Mouse (Mus musculus) left cerebral cortex, postnatal 14 days (tissue): ENCODE results near the gene Rer1. TPM values are rescaled to one million over a fixed set of nuclear protein-coding genes. Genes with fewer than 3 reads are reported as not detected.

Experiments used
- DNase-seq, 2 experiments: peaks; one replicate each; pipeline ENCODE4 v3.0.0; 2021 to 2022; ENCODE audit warnings: low spot score in 2 of 2, mixed read lengths in 1 of 2
- intact Hi-C: fragments of 180-260 bp; cut with DNase I; formaldehyde crosslinking; loops from one replicate; pipeline ENCODE4 v1.15.1; 2025
- long read RNA-seq, 2 experiments: library from polyadenylated mRNA; stranded (forward); transcript quantifications; one replicate each; pipeline ENCODE4 v2.0.0; 2021
- total RNA-seq, 2 experiments: library from RNA; stranded (reverse); gene quantifications; 2 replicates each; pipeline ENCODE4 v1.2.3; 2021

Gene Rer1
- total RNA-seq, result 10 to 100 TPM; 65.5 to 67.8 TPM
- long read RNA-seq, experiment 1, transcript Rer1-203 (8 exons, 1,803 nt), result minor isoform, 18 of 154 reads
- long read RNA-seq, experiment 1, transcript Rer1-201 (7 exons, 1,596 nt), result major isoform, 120 of 154 reads
- long read RNA-seq, experiment 1, partial matches to known transcripts, result 4 of 154 reads
- long read RNA-seq, experiment 1, other reads (novel, unspliced or antisense), result 12 of 154 reads
- long read RNA-seq, experiment 2, transcript Rer1-203 (8 exons, 1,803 nt), result minor isoform, 10 of 127 reads
- long read RNA-seq, experiment 2, transcript Rer1-201 (7 exons, 1,596 nt), result major isoform, 106 of 127 reads
- long read RNA-seq, experiment 2, partial matches to known transcripts, result 7 of 127 reads
- long read RNA-seq, experiment 2, other reads (novel, unspliced or antisense), result 4 of 127 reads

DNA sequence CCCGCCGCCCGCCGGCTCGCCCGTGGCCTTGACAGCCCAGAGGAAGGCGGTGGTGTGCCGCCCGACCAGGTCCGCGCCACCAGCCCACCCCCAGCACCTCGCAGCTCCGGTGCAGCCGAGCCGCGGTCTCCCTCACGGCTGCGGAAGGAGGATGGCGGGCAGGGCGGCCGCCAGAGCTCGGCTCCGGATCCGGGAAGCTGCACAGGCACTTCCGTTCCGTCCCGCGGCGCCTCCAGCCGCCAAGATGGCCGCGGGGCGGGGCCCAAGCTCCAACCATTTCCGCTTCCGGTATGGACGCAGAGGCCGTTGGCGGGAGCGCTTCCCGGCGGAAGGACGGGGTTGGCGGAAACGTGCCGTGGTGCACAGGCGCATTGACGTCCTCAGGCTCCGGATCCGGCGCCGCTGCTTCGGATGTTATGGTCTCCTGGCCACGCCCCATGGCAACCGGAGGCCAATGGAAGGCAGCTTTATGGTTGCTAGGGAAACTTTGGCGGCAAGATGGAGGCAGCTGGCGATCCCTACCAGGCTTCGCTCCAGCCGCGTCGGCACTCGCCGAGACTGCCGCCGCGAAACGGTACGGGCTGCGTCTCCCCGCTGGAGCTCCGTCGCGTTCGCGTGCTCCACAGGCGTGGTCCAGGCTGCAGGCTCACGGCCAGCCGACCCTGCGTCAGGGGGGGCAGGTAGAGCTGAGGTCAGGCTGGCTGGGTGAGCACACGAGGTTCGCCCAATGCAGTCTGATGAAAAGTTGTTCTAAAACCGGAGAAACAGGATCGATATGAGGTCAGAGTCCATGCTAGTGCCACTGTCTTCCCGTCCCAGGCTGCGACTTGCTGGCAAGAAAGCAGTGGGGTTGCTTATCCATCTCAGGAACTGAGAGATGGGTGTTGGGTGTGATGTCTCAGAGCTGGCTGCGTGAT lies at the start of gene Rer1, which contains the start of gene Morn1:
Rer1 (minus strand) TSS at position 275 of the 917 bp plus-strand sequence.
Morn1 (plus strand) TSS at position 470 of the 917 bp plus-strand sequence.
- intact Hi-C loops, result no loop called here
- peak; percentile 100 for DNase-seq

- no peak for DNase-seq
- intact Hi-C loops, result no loop called here
Measured at GRCm38 (mm10) chr4:155134686-155135172, 48.5 kb upstream of the Rer1 start.

DNA sequence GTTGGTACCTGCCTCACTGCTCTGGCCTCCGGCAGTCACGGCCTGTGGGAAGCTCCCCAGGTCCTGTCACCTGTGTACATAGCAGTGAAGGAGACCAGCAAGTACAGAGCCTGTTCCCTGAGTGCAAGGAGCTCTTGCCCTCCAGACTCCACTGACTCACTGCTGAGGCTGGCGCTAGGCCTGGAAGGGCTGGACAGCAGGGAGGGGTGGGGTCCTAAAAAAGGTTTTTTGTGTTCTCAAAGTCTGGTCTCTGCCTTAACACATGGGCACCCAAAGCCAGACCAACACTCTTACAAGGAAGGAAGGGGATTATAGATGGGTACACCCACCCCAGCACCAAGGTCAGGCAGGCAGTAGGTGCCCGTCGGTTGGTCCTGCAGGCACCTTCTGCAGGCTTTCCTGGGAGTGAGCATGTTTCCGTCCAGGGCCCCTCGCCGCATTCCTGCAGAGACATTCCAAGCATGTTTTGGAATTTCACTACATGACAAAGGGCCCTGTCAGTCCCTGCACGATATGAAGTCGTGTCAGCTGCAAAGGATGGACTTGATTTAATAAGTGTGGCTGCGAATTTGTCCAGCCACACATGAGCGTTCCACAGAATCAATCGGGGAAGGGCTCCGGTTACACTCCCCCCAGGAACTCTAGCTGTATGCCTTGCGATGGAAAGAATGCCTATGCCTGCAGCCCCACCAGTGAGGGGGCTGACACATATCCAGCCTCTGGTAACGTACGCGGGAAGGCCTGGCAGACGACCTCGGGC lies 47.7 kb upstream of the Rer1 start:
- DNase-seq, result no peak
- intact Hi-C loops, result no loop called here

GRCm38 (mm10) chr4:155133188-155133587 lies 47.0 kb upstream of the Rer1 start:
- no peak for DNase-seq
- intact Hi-C loops, result no loop called here

DNA sequence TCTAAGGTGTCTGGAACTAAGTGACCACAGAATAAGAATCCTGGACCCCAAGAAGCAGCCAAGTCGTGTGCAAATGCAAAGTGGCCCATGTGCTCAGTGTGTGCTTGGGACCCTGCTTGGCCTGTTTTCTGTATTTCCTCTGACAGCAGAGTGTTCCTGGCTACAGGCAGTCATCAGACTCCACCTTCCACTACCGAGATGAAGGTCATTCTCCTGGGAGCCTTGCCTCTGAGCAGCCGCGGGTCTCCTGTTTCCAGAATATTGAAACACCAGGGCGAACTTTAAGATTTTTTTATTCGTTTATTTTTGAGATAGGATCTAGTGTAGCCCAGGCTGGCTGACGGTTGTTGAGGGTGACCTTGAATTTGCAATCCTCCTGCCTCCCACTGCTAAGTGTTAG lies 44.4 kb upstream of the Rer1 start:
- intact Hi-C loops, result no loop called here
- no peak for DNase-seq

- DNase-seq, result peak; percentile 91 to 93
- intact Hi-C loops, result no loop called here
Measured at GRCm38 (mm10) chr4:155129996-155130395, 43.8 kb upstream of the Rer1 start.

GRCm38 (mm10) chr4:155129132-155129917 lies 43.1 kb upstream of the Rer1 start:
- intact Hi-C loops, result no loop called here
- peak in 1 of 2 experiments; percentile 14 for DNase-seq

DNA sequence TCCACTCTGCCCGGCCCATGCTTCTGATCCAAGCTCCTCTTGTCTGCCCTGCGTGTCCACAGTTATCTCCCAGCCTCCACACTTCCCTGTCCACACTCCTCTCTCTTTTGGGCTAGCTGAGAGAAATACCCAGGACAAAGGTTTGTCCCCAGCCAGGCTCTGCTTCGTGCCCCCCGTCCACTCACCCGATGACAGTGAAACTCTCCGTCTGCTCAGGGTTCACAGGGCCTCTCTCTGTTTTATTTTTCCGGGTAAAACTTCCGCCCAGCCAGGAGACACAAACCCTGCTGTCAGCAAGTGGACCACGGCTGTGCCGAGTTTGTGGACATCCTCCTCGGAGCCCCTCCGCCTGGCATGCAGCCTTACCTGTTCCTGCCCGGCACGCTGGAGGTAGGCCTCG lies 42.2 kb upstream of the Rer1 start:
- no peak for DNase-seq
- intact Hi-C loops, result no loop called here

DNA sequence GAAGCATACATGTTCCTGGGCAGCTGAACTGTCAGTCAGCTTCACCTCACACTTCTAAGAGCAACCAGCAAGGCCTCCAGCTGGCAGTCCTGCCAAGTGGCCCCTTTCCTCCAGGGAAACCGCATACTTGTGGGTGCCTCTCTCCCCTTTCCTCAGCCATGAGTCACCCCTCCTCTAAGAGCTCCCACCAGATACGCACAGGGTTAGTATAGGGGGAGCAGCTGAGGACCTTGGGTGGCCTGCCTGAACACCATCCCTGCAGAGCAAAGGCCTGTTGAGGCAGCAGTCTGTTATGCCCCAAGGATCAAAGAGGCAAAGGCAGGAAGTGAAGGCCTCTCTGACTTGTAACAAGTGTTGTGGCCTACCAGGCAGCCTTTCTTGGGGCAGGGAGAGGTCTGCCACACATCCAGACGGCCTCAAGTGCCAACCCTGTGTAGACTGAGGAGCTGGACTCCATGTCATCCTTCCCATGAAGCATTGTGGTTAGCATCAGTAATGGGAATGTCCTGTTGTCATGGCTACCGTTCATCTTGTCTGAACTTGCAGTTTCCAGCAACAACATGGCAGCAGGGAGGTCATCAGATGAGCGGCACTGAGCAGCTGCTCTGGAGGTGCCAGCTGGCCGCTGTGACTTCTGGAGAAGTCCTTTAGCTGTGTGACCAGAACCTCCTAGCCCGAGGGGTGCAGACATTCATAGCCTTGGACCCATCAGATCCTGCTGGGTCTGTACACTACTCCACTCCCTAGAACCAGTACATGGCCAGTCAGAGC lies 40.6 kb upstream of the Rer1 start:
- DNase-seq, result no peak
- intact Hi-C loops, result no loop called here

- intact Hi-C loops, result no loop called here
- no peak for DNase-seq
Measured at GRCm38 (mm10) chr4:155126194-155126593, 40.0 kb upstream of the Rer1 start.

DNA sequence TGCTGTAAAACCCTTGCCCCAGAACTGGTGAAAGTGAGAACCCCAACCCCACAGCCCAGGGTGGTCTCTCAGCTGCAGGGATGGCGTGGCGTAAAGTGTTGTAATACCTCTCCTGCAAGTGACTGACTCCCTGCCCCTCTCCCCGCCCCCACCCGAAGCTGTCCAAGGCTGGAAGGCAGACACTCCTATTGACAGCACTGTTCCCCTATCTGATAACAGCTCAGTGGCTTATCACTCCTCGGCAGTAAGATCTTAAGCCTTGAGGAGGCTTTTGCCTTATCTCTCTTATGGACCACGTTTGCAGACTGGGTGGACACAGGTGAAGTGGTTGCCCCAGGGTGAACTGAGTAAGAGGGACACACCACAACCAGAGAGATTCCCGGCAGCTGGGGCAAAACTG lies 39.1 kb upstream of the Rer1 start:
- intact Hi-C loops, result no loop called here
- no peak for DNase-seq

DNA sequence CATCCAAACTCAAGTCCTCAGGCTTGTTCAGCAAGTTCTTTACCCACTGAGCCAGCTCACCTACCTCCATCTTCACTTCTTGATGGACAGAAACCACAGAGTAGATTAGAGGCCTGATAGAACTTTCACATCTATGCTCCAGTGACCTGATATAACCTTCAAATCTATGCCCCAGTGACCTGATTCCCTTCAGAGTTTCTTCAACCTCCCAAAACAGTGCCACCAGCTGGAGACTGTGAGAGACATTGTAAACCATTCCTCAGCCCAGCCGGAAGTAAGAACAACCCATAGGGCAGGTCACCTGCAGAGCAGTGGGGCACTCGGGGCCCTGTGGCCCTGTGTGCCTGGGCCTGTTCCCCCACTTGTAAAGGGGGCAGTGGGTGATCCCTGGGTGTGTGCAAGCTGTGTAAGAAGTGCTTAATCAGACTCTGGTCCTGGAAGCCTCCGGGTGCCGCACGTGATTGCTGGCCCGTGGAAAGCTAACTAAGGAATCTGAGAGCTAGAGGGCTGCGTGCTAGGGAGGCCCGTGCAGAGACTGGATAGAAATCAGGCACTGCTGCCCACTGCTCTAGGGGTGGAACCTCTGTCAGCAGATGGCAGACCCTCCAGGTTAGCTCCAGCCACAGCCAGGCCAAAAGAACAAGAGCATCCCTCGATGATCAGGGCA lies 37.8 kb upstream of the Rer1 start:
- DNase-seq, result no peak
- intact Hi-C loops, result no loop called here

DNA sequence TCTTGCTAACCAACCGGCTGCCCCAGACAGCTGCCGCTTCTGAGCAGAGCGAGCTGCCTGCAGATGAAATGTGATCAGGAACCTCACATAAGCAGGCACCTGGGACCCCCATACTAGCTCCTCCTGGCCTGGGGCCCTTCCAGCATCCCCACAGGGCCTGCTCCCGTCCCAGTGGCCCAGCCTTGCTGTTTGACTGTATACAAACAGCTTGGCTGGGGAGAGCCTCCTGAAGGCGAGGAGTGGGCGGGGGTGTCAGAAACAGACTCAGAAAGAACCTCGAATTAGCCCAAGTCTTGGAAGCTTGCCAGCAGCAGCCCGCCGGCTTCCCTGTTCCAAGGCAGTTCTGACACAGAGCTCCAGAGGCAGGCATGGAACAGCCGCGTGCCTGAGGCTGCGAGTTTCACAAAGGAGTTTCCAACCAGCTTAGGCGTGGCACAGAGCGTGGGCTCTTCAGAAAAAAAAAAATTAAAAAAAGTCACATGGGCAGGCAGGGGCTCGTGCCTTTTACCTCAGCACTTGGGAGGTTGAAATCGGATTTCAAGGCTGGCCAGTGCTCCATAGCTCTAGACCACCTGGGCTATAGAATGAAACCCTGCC lies 36.4 kb upstream of the Rer1 start:
- intact Hi-C loops, result no loop called here

DNA sequence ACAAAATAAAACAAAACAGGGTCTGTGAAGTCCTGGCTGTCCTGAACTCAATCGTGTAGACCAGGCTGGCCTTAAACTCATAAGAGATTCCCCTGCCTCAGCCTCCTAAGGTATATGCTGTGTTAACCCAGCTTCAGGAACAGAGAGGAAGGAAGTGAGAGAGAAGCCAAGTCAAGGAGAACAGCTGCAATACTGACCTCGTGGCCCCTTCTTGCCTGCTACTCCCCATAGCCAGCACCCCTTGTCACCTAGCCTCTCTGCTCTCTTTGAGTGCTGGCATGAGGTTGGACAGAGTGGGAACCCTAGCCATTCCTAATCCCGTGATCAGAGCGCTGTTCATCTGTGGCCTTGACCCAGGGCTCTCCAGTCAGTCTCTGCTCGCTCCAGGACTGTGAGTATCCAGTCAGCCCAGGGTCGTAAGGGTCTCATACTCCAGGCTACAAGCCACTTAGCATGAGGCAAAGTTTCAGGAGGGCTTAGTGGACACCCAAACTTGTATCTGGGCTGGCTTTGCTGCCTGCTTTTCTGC lies 35.8 kb upstream of the Rer1 start:
- intact Hi-C loops, result no loop called here
- no peak for DNase-seq

More for the DNA sequence above, 36.4 kb upstream of the Rer1 start:
- DNase-seq, result peak; percentile 98 to 99

DNA sequence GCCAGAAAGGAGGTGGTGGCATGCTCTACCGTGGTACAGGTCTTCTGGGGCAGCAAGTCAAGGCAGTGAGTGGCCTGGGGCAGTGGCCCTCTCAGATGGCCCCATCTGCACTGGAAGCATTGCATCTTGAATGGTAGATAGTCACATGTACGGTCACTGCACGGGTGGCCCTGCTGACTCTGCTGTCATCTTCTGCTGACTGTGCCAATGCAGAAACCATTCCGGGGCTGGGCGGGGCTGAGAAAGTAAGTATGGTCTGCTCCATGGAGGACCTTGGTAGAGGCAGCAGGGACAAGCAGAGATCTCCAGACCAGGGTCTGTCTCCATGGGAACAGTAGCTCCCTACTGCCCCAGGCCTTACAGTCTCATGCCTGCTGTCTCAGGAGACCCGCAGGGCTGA lies 35.0 kb upstream of the Rer1 start:
- DNase-seq, result no peak
- intact Hi-C loops, result no loop called here

- DNase-seq, result no peak
- intact Hi-C loops, result no loop called here
Measured at GRCm38 (mm10) chr4:155120583-155120982, 34.4 kb upstream of the Rer1 start.

DNA sequence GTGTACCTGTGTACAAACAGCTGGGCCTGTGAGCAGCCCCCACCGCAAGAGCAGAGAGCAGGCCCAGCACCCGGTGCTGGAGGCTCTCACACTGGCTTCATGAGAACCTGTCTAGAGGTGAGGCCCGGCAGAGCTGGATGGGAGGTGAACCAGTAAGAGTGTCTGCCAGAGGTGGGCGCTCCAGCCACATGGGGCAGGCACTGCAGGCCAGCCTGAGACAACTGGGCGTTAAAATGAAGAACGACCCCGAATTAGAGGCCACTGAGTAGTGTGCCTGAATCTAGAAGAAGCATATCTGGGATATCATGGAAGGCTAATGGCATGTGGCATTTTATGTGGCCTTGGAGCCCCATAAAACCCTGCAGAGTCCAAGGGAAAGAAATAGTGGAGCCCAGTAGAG lies 33.9 kb upstream of the Rer1 start:
- intact Hi-C loops, result no loop called here
- no peak for DNase-seq
